ENCODE assay signal across 38 mouse cellular contexts in the genomic region with DNA sequence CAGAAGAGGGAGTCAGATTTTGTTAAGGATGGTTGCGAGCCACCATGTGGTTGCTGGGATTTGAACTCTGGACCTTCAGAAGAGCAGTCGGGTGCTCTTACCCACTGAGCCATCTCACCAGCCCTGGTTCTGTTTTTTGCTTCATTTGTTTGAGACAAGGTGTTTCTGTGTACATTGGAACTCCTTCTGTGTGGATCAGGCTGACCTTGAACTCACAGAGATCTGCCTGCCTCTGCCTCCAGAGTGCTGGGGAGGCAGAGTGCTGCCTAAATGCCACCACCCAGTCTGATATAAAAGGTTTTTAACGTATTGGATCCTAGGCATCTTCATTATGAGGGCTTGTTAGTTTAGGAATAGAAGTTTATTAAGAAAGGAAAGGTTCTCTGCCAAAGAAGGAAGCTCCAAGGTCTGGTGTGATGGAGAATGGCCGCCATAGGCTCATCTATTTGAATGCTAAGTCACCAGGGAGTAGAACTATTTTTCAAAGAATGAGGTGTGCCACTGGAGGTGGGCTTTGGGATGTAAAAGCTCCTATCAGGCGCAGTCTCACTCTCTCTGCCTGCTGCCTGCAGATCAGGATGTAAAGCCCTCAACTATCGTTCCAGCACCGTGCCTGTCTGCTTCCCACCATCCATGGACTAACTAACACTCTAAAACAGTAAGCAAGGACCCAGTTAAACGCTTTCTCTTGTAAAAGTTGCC. TPM values are rescaled to one million over a fixed set of nuclear protein-coding genes. Genes with fewer than 3 reads are reported as not detected.
"Had no signal": no experiment of that assay in that cellular context is flagged by ENCODE, and none has a peak within 500 bp of the region (broad histone marks: within the 10 kb centered on the region; RNA-seq: fewer than 3 reads in every experiment).

No protein-coding gene starts in this region.

- H3K36me3 ChIP-seq: heart, embryonic 13.5 days; heart, embryonic 15.5 days; hindbrain, embryonic 10.5 days; hindbrain, embryonic 12.5 days; intestine, embryonic 15.5 days; limb, embryonic 10.5 days; limb, embryonic 12.5 days; liver, embryonic 13.5 days; liver, embryonic 15.5 days had no signal

- H3K9me3 ChIP-seq: heart, embryonic 13.5 days; heart, embryonic 15.5 days; hindbrain, embryonic 10.5 days; hindbrain, embryonic 12.5 days; intestine, embryonic 15.5 days; limb, embryonic 10.5 days; limb, embryonic 12.5 days; liver, embryonic 13.5 days; liver, embryonic 15.5 days had no signal

- DNase-seq: gastrocnemius, adult 2 months; gastrocnemius, postnatal 10 days; gastrocnemius, postnatal 25 days; heart, adult 2 months; heart, postnatal 4 days; kidney, adult 18-20 months; kidney, adult 8-10 months; kidney, postnatal 10 days; kidney, postnatal 25 days; kidney, postnatal 4 days; liver; liver, embryonic 13.5 days had no signal

- H3K4me3 ChIP-seq: gastrocnemius, adult 2 months; heart, adult 2 months; heart, embryonic 13.5 days; heart, embryonic 15.5 days; hindbrain, embryonic 10.5 days; hindbrain, embryonic 12.5 days; intestine, embryonic 15.5 days; layer of hippocampus, adult 2 months; left cerebral cortex, adult 2 months; limb, embryonic 10.5 days; limb, embryonic 12.5 days; liver, embryonic 13.5 days; liver, embryonic 15.5 days had no signal

- ATAC-seq: hindbrain, embryonic 16.5 days; inflammation-experienced regulatory T-cells, adult 6 months; intestine, embryonic 15.5 days; intestine, postnatal 0 days had no signal

- H3K27ac ChIP-seq: gastrocnemius, adult 2 months; heart, adult 2 months; heart, embryonic 13.5 days; heart, embryonic 15.5 days; hindbrain, embryonic 10.5 days; hindbrain, embryonic 12.5 days; hindbrain, embryonic 14.5 days; intestine, embryonic 15.5 days; layer of hippocampus, adult 2 months; left cerebral cortex, adult 2 months; limb, embryonic 10.5 days; limb, embryonic 12.5 days; liver, embryonic 13.5 days; liver, embryonic 15.5 days had no signal

- H3K9ac ChIP-seq: heart, embryonic 13.5 days; heart, embryonic 15.5 days; hindbrain, embryonic 12.5 days; hindbrain, embryonic 14.5 days; intestine, embryonic 15.5 days; limb, embryonic 12.5 days; liver, embryonic 13.5 days; liver, embryonic 15.5 days had no signal

- H3K27me3 ChIP-seq: heart, embryonic 13.5 days; heart, embryonic 15.5 days; intestine, embryonic 15.5 days; limb, embryonic 12.5 days; liver, embryonic 13.5 days; liver, embryonic 15.5 days had no signal

RNA-seq across cellular contexts. Expression of a gene that starts 8.1 kb away (rescaled TPM):
- total RNA-seq: gastrocnemius, postnatal 10 days; gastrocnemius, postnatal 25 days; gastrocnemius, postnatal 4 days; granulocyte monocyte progenitor cell, adult 5-6 weeks; heart, adult 2 months; heart, postnatal 25 days; heart, postnatal 4 days; layer of hippocampus, adult 2 months; layer of hippocampus, postnatal 10 days; layer of hippocampus, postnatal 25 days; left cerebral cortex, adult 2 months; left cerebral cortex, postnatal 14 days; left cerebral cortex, postnatal 36 days had no signal
- polyA plus RNA-seq: heart, embryonic 11.5 days; heart, embryonic 13.5 days; heart, embryonic 15.5 days; heart, postnatal 0 days; hindbrain, embryonic 10.5 days; hindbrain, embryonic 12.5 days; hindbrain, embryonic 14.5 days; hindbrain, embryonic 16.5 days; inflammation-experienced regulatory T-cells, adult 6 months; intestine, embryonic 15.5 days; intestine, postnatal 0 days; kidney, embryonic 14.5 days; kidney, embryonic 16.5 days; limb, embryonic 10.5 days; limb, embryonic 12.5 days; liver, embryonic 11.5 days; liver, embryonic 13.5 days; liver, embryonic 15.5 days had no signal

RNA-seq across cellular contexts. Expression of a gene that starts 28.0 kb away (rescaled TPM):
- total RNA-seq: granulocyte monocyte progenitor cell, adult 5-6 weeks had no signal
